Mouse (Mus musculus) embryonic fibroblast, embryonic 13.5 days (primary cell): ENCODE measurements around the gene Tnfrsf21.

Source experiments
- CTCF ChIP-seq: IDR thresholded peaks from 2 replicates; pipeline ENCODE4 v1.5.1; 2011; ENCODE audit warnings: mild to moderate bottlenecking, control low read depth, low read length, moderate library complexity, borderline replicate concordance; ENCODE audit not compliant: insufficient read depth
- POLR2A ChIP-seq: IDR thresholded peaks from 2 replicates; pipeline ENCODE4 v1.6.1; 2011; ENCODE audit warnings: low read depth, mild to moderate bottlenecking, control low read depth, low read length, moderate library complexity

- TF ChIP-seq POLR2A (no peak), CTCF (no peak)
Measured at GRCm38 (mm10) chr17:43137838-43138237, 121.5 kb downstream of the Tnfrsf21 start.
